Mouse (Mus musculus): Measurements from ENCODE around the gene Gm9758. TPM values are rescaled to one million over a fixed set of nuclear protein-coding genes. Genes with fewer than 3 reads are reported as not detected.

Gene Gm9758
- polyA plus RNA-seq, 1 experiment from 2014 or later: not detected

Other genes with a start within 250 kb of the Gm9758 start
- gene Speer4e, start 23.5 kb upstream of the Gm9758 start, polyA plus RNA-seq (2015; fragmentation: Nextera tagmentation; extraction: Ambion mirVana): not detected in 2 replicates
- not detected in 2 replicates for gene Gm10354, start 64.0 kb upstream of the Gm9758 start, polyA plus RNA-seq (2015; fragmentation: Nextera tagmentation; extraction: Ambion mirVana)
- not detected in 2 replicates for gene Gm17019, start 118.1 kb upstream of the Gm9758 start, polyA plus RNA-seq (2015; fragmentation: Nextera tagmentation; extraction: Ambion mirVana)

Measured in liver, embryonic 16.5 days (tissue).